Mouse (Mus musculus): Measurements from ENCODE around the gene Olfr148. TPM values are rescaled to one million over a fixed set of nuclear protein-coding genes. Genes with fewer than 3 reads are reported as not detected.

Olfr148 gene
- polyA plus RNA-seq (2017; shearing (Covaris generic)): under 1 TPM in 1 of 2 experiments, not detected in 1; 0.25 TPM

DNA sequence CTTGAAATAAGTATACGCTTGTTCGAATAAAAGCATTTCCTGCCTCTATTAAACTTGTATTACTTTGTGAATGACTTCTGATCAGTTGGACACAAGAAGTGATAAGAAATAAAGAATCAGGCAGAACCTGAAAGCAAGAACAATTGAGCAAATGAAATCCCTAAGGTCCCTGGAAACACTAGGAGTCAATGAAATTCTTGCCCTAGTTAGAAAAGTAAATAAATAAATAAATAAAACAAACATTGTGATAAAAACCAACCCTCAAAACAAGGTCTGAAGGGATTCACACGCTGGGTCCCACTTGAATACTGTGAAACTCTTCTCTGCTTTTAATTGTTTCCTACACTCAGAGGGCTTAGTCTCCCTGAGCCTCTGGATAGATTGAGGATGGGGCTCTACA, at the start of gene Olfr148:
Gene Olfr148, plus strand, starts transcription at position 301 of the 400 bp plus-strand sequence.

DNA sequence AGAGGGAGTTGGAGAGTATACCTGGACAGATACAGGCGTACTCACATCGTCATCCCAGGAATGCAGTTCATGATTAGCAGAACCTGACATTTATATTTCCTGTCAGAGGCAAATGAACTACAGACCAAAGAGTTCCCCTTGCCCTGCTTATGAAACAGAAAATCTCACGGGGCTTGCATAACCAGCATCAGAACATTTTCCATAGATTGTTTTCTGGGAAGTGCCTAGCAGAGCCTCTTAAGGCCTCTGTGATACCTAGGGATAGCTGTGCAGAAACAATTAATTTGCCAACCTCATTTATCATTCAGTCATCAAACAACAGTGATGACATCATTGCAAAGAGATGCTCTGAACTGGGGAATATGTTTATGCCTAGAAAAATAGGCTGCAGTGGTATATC, 35.0 kb upstream of the Olfr148 start, which contains the start of gene Olfr959:
Gene Olfr959, minus strand, starts transcription at position 101 of the 400 bp plus-strand sequence.

DNA sequence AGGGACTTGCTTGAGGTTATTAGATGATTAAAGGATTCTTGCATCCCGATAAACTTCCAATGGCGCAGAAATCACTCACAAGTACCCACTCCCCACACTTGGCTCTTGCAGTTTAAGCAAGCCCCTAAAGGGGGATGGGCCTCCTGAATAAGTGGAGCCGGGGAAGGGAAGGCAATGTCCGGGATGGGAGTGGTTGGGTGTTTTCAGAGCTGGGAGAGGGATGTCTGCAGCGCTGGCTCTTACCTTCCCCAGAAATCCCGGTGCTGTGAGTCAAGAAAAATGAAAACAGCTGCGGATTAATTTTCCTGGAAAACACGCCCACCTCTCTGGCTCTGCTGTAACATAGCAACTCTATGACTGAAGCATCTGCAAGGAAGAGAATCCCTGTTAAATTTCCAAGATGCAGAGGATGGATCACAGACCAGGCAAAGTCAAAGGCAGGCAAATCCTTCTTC, 6.4 kb upstream of the Olfr148 start, which contains the start of gene AW551984:
Gene AW551984, minus strand, starts transcription at position 405 of the 455 bp plus-strand sequence.

DNA sequence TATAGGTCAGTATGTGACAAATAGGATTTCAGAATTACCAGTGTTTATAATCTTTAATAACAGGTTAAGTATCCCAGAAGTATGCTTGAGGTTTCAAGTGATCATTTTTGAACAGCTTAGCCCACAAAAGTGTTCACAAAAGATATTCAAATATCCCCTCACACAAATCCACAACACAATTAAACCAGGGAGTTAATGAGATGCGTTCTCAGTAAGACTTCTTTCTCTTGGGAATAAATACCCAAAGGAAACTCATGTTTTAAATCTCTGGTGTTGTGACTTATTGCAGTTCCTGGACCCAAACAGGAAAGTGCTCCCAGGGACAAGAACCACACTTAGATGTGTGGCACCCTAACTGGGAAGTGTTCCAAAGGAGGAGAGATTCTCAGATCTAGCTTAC, 10.6 kb downstream of the Olfr148 start, which contains the start of gene Olfr960:
Gene Olfr960, plus strand, starts transcription at position 301 of the 400 bp plus-strand sequence.

DNA sequence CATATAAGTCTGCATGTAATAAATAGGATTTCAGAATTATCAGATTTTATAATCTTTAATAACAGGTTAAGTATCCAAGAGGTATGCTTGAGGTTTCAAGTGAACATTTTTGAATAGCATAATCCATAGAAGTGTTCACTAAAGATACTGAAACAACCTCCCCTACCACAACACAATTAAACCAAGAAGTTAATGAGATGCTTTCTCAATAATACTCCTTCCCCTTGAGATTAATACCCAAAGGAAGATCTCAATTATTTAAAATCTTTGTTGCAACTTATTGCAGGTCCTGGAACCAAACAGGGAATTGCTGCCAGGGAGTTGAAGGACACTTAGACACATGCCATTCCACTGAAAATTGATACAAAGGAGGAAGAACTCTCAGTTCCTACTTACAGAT, 34.3 kb downstream of the Olfr148 start, which contains the start of gene Olfr961:
Gene Olfr961, plus strand, starts transcription at position 301 of the 400 bp plus-strand sequence.

Other genes starting within 250 kb of the Olfr148 start
- not detected for gene Olfr951, start 223.2 kb upstream of the Olfr148 start, polyA plus RNA-seq (2017; shearing (Covaris generic))
- gene Olfr952, start 183.5 kb upstream of the Olfr148 start, polyA plus RNA-seq (2017; shearing (Covaris generic)): not detected
- not detected for gene Olfr954, start 154.0 kb upstream of the Olfr148 start, polyA plus RNA-seq (2017; shearing (Covaris generic))
- not detected for gene Olfr955, start 138.7 kb upstream of the Olfr148 start, polyA plus RNA-seq (2017; shearing (Covaris generic))
- not detected for gene Olfr44, start 116.7 kb upstream of the Olfr148 start, polyA plus RNA-seq (2017; shearing (Covaris generic))
- not detected for gene Olfr957, start 94.8 kb upstream of the Olfr148 start, polyA plus RNA-seq (2017; shearing (Covaris generic))
- gene Olfr958, start 56.6 kb upstream of the Olfr148 start, polyA plus RNA-seq (2017; shearing (Covaris generic)): not detected
- not detected for gene Olfr959, start 35.1 kb upstream of the Olfr148 start, polyA plus RNA-seq (2017; shearing (Covaris generic))
- under 1 TPM; 0.11 to 0.82 TPM for gene AW551984, start 6.3 kb upstream of the Olfr148 start, polyA plus RNA-seq (2017; shearing (Covaris generic))
- not detected for gene Olfr960, start 10.7 kb downstream of the Olfr148 start, polyA plus RNA-seq (2017; shearing (Covaris generic))
- under 1 TPM; 0.11 to 0.13 TPM for gene Olfr961, start 34.4 kb downstream of the Olfr148 start, polyA plus RNA-seq (2017; shearing (Covaris generic))
- not detected for gene Olfr963, start 56.5 kb downstream of the Olfr148 start, polyA plus RNA-seq (2017; shearing (Covaris generic))
- under 1 TPM in 1 of 2 experiments, not detected in 1; 0.23 TPM for gene Olfr149, start 96.5 kb downstream of the Olfr148 start, polyA plus RNA-seq (2017; shearing (Covaris generic))
- gene Olfr965, start 100.7 kb downstream of the Olfr148 start, polyA plus RNA-seq (2017; shearing (Covaris generic)): not detected
- under 1 TPM; 0.20 to 0.27 TPM for gene Olfr150, start 120.3 kb downstream of the Olfr148 start, polyA plus RNA-seq (2017; shearing (Covaris generic))
- under 1 TPM in 1 of 2 experiments, not detected in 1; 0.43 TPM for gene Olfr967, start 135.6 kb downstream of the Olfr148 start, polyA plus RNA-seq (2017; shearing (Covaris generic))
- gene Olfr968, start 172.6 kb downstream of the Olfr148 start, polyA plus RNA-seq (2017; shearing (Covaris generic)): not detected
- gene Olfr969, start 180.3 kb downstream of the Olfr148 start, polyA plus RNA-seq (2017; shearing (Covaris generic)): 1 to 10 TPM in 1 of 2 experiments, under 1 TPM in 1; 0.10 to 1.1 TPM
- under 1 TPM; 0.13 to 0.45 TPM for gene Olfr970, start 198.2 kb downstream of the Olfr148 start, polyA plus RNA-seq (2017; shearing (Covaris generic))
- gene Olfr971, start 226.2 kb downstream of the Olfr148 start, polyA plus RNA-seq (2017; shearing (Covaris generic)): under 1 TPM in 1 of 2 experiments, not detected in 1; 0.23 TPM